In the genomic region with DNA sequence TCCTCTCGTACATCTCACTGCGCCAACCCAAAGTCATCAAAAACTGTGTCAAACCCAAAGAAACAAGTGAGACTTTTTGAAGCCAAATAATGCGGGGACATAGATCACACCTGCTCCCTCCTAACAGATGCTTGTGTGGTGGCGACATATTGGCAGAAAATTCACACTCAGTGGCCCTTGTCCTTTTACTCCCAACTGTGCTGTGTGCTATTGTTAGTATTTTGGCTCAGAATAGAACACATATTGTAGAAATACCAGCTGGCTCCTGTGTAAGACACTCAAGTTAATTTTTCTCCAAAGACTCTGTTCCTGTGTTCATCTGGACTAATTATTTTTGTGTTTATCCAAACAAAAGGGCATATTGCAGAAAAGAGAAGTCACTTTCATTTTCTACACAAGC, we compare ENCODE assay signal across 12 mouse cellular contexts.
DNase-seq lines count a peak whose midpoint lies in the region; ATAC-seq and TF ChIP-seq lines count a peak whose summit lies in the region.
"Had no signal": no experiment of that assay in that cellular context is flagged by ENCODE, and none has a peak within 500 bp of the region (broad histone marks: within the 10 kb centered on the region; RNA-seq: fewer than 3 reads in every experiment).

No protein-coding gene starts in this region.

- no peak for ATAC-seq in lung, embryonic 14.5 days (ENCODE audit: insufficient read depth)
- ATAC-seq in forebrain, embryonic 16.5 days, result peak; percentile 75
- ATAC-seq in heart, embryonic 12.5 days (ENCODE audit: insufficient number of reproducible peaks, low FRiP score), result no peak
- ATAC-seq: hindbrain, embryonic 16.5 days; midbrain, embryonic 15.5 days had no signal

- H3K4me3 ChIP-seq in lung, embryonic 14.5 days (ENCODE audit: low read depth, low read length), result no peak overlapping the region
- H3K4me3 ChIP-seq in forebrain, embryonic 16.5 days (replicated peaks; ENCODE audit: low read length), result no peak overlapping the region
- no peak overlapping the region for H3K4me3 ChIP-seq in left cerebral cortex, adult 2 months
- H3K4me3 ChIP-seq in heart, embryonic 12.5 days, result no peak overlapping the region
- H3K4me3 ChIP-seq: limb, embryonic 10.5 days; midbrain, embryonic 15.5 days; neural tube, embryonic 13.5 days had no signal

- H3K27me3 ChIP-seq in lung, embryonic 14.5 days (ENCODE audit: insufficient read depth, low read length), result no peaks in the 10 kb centered on the region
- H3K27me3 ChIP-seq in forebrain, embryonic 16.5 days (replicated peaks; ENCODE audit: control insufficient read depth, insufficient read depth, low read length), result no peaks in the 10 kb centered on the region
- H3K27me3 ChIP-seq in heart, embryonic 12.5 days (replicated peaks), result no peaks in the 10 kb centered on the region
- H3K27me3 ChIP-seq: midbrain, embryonic 15.5 days; neural tube, embryonic 13.5 days had no signal

- no peak overlapping the region for H3K27ac ChIP-seq in lung, embryonic 14.5 days (ENCODE audit: low read depth)
- H3K27ac ChIP-seq in forebrain, embryonic 16.5 days (ENCODE audit: low read length), result peak overlapping the region; percentile 41
- H3K27ac ChIP-seq in left cerebral cortex, adult 2 months, result no peak overlapping the region
- H3K27ac ChIP-seq in heart, embryonic 12.5 days (ENCODE audit: poor library complexity, severe bottlenecking), result no peak overlapping the region
- H3K27ac ChIP-seq: limb, embryonic 10.5 days; midbrain, embryonic 15.5 days; neural tube, embryonic 13.5 days had no signal

- no peaks in the 10 kb centered on the region for H3K4me1 ChIP-seq in lung, embryonic 14.5 days (ENCODE audit: insufficient read depth)
- H3K4me1 ChIP-seq in forebrain, embryonic 16.5 days (replicated peaks; ENCODE audit: control insufficient read depth, insufficient read depth, low read length), result peaks cover 10% of the 10 kb centered on the region
- no peaks in the 10 kb centered on the region for H3K4me1 ChIP-seq in heart, embryonic 12.5 days (replicated peaks)
- H3K4me1 ChIP-seq: limb, embryonic 10.5 days; midbrain, embryonic 15.5 days; neural tube, embryonic 13.5 days had no signal

- intact Hi-C loops in left cerebral cortex, adult 2 months (cut with DNase I), result no loop called here

- no peak overlapping the region for H3K9ac ChIP-seq in lung, embryonic 14.5 days
- no peak overlapping the region for H3K9ac ChIP-seq in forebrain, embryonic 16.5 days (replicated peaks; ENCODE audit: low read depth, low read length)
- H3K9ac ChIP-seq in heart, embryonic 12.5 days, result no peak overlapping the region
- H3K9ac ChIP-seq: midbrain, embryonic 15.5 days; neural tube, embryonic 13.5 days had no signal

- WGBS in lung, embryonic 14.5 days, result 79% methylated on average over 4 of the region's 4 CpGs
- WGBS in forebrain, embryonic 16.5 days, result 41% methylated on average over 4 of the region's 4 CpGs
- 83% methylated on average over 4 of the region's 4 CpGs for WGBS in heart, embryonic 12.5 days

- H3K36me3 ChIP-seq in lung, embryonic 14.5 days (ENCODE audit: insufficient read depth), result no peaks in the 10 kb centered on the region
- H3K36me3 ChIP-seq in forebrain, embryonic 16.5 days (ENCODE audit: control insufficient read depth, insufficient read depth), result no peaks in the 10 kb centered on the region
- no peaks in the 10 kb centered on the region for H3K36me3 ChIP-seq in heart, embryonic 12.5 days
- H3K36me3 ChIP-seq: limb, embryonic 10.5 days; midbrain, embryonic 15.5 days; neural tube, embryonic 13.5 days had no signal

- no peak for TF ChIP-seq CTCF in lung, embryonic 14.5 days (IDR thresholded peaks at IDR 0.05; ENCODE audit: low read depth)
- no peak for TF ChIP-seq CTCF in left cerebral cortex, adult 2 months (IDR thresholded peaks at IDR 0.05)

- DNase-seq in lung, embryonic 14.5 days, result peak; percentile 70
- DNase-seq in lung, postnatal 4 days, result no peak
- DNase-seq in cerebellum, adult 11-12 months, result peak; percentile 74
- peak; percentile 19 for DNase-seq in left cerebral cortex, adult 2 months (ENCODE audit: extremely low spot score in 1 of 2, low spot score in 2 of 2)
- DNase-seq in thymus, postnatal 36 days, result no peak
- DNase-seq in kidney, adult 18-20 months, result no peak

- H3K9me3 ChIP-seq in lung, embryonic 14.5 days (ENCODE audit: low read depth, low read length), result no peaks in the 10 kb centered on the region
- no peaks in the 10 kb centered on the region for H3K9me3 ChIP-seq in forebrain, embryonic 16.5 days (ENCODE audit: control insufficient read depth, low read length)
- no peaks in the 10 kb centered on the region for H3K9me3 ChIP-seq in heart, embryonic 12.5 days (replicated peaks)
- H3K9me3 ChIP-seq: limb, embryonic 10.5 days; midbrain, embryonic 15.5 days; neural tube, embryonic 13.5 days had no signal

- no peak overlapping the region for H3K4me2 ChIP-seq in lung, embryonic 14.5 days
- H3K4me2 ChIP-seq in forebrain, embryonic 16.5 days (ENCODE audit: low read length), result no peak overlapping the region
- no peak overlapping the region for H3K4me2 ChIP-seq in heart, embryonic 12.5 days
- H3K4me2 ChIP-seq: midbrain, embryonic 15.5 days; neural tube, embryonic 13.5 days had no signal

Comparison
In these comparisons a context has a peak if more than half of its experiments do, and no peak if none do; other contexts are left out.
1. DNase-seq: peak in lung, embryonic 14.5 days (single experiment), cerebellum, adult 11-12 months (single experiment) and left cerebral cortex, adult 2 months (2 of 2); none in lung, postnatal 4 days (0 of 2), thymus, postnatal 36 days (0 of 2) and kidney, adult 18-20 months (single experiment).